Mouse (Mus musculus) ES-E14 (cell line): Measurements from ENCODE around the gene Dcaf17.

Experiments used
- HCFC1 ChIP-seq: IDR thresholded peaks from 2 replicates; pipeline ENCODE4 v1.6.1; 2012; ENCODE audit warnings: low read length, inconsistent platforms, borderline replicate concordance; ENCODE audit not compliant: insufficient read depth
- ZC3H11A ChIP-seq: IDR thresholded peaks from 2 replicates; pipeline ENCODE4 v1.6.1; 2012; ENCODE audit warnings: low read depth, mild to moderate bottlenecking, inconsistent platforms, low read length, borderline replicate concordance

DNA sequence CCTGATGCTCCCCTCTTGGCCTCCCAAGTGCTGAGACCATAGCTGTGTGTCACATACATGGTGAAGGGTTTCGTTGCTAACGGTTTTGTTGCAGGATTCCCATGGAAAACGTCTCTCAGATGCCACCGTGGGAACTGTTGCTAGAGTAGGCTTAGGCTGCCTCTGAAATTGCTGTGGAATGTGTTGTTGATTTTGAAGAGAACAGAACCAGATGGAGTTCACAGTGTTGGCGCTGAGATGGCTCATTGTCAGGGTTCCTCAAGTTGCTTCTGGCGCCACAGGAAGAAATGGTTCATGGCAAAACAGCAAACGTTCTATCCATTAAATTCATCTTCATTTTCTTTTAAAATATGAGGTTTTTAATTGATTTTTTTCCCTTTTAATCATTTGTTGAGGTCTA is 27.3 kb downstream of the Dcaf17 start:
- no peak for TF ChIP-seq HCFC1
- TF ChIP-seq ZC3H11A = no peak
